ENCODE assay signal across 8 mouse cellular contexts in genomic region chr8:122711891-122712365, GRCm38 (mm10). TPM values are rescaled to one million over a fixed set of nuclear protein-coding genes. Genes with fewer than 3 reads are reported as not detected.
DNase-seq lines count a peak whose midpoint lies in the region; ATAC-seq and TF ChIP-seq lines count a peak whose summit lies in the region.

No protein-coding gene starts in this region.

- ATAC-seq in hindbrain, embryonic 15.5 days (ENCODE audit: low FRiP score, low read depth), result no peak
- ATAC-seq in hindbrain, embryonic 11.5 days (ENCODE audit: low FRiP score), result no peak
- peak; percentile 72 for ATAC-seq in heart, postnatal 0 days (ENCODE audit: insufficient read depth, low read depth)
- ATAC-seq in liver, embryonic 14.5 days (ENCODE audit: insufficient read depth), result peak; percentile 87

- no peaks in the 10 kb centered on the region for H3K27me3 ChIP-seq in hindbrain, embryonic 15.5 days
- 0 out of 2 replicates have a peak, but pooled peaks cover 2% of the 10 kb centered on the region for H3K27me3 ChIP-seq in hindbrain, embryonic 11.5 days (ENCODE audit: control insufficient read depth, insufficient read depth, low read length)
- no peaks in the 10 kb centered on the region; the same call in 1 of the 2 replicates for H3K27me3 ChIP-seq in heart, postnatal 0 days (ENCODE audit: control insufficient read depth, insufficient read depth, low read length)
- H3K27me3 ChIP-seq in liver, embryonic 14.5 days (ENCODE audit: control insufficient read depth, insufficient read depth, low read length), result peaks cover 4% of the 10 kb centered on the region; the same call in 1 of the 2 replicates
- H3K27me3 ChIP-seq in thymus, adult 2 months (ENCODE audit: control insufficient read depth, insufficient read depth, low read length), result no peaks in the 10 kb centered on the region
- no peaks in the 10 kb centered on the region for H3K27me3 ChIP-seq in cerebellum, adult 2 months (ENCODE audit: control insufficient read depth, insufficient read depth, low read length)

- H3K4me2 ChIP-seq in hindbrain, embryonic 15.5 days, result no peak overlapping the region
- H3K4me2 ChIP-seq in hindbrain, embryonic 11.5 days (replicated peaks; ENCODE audit: low read depth, low read length), result no peak overlapping the region
- H3K4me2 ChIP-seq in heart, postnatal 0 days (ENCODE audit: low read depth, low read length), result peak overlapping the region; percentile 15; the same call in 1 of the 2 replicates
- H3K4me2 ChIP-seq in liver, embryonic 14.5 days (ENCODE audit: low read depth), result peak overlapping the region; percentile 33

- 79% methylated on average over 11 of the region's 11 CpGs for WGBS in hindbrain, embryonic 15.5 days
- 83% methylated on average over 11 of the region's 11 CpGs for WGBS in hindbrain, embryonic 11.5 days
- WGBS in heart, postnatal 0 days, result 32% methylated on average over 11 of the region's 11 CpGs
- 7% methylated on average over 11 of the region's 11 CpGs for WGBS in liver, embryonic 14.5 days (ENCODE audit: insufficient replicate concordance)
- WGBS in thymus, adult 2 months, result 4% methylated on average over 11 of the region's 11 CpGs
- 77% methylated on average over 11 of the region's 11 CpGs for WGBS in cerebellum, adult 2 months

- no peak for TF ChIP-seq POLR2A in thymus, adult 2 months (IDR thresholded peaks at IDR 0.05; ENCODE audit: control insufficient read depth, extremely low read depth, insufficient read depth, low read length, poor library complexity)
- TF ChIP-seq POLR2A in cerebellum, adult 2 months (IDR thresholded peaks at IDR 0.05; ENCODE audit: borderline replicate concordance, insufficient read depth, low read length), result no peak

- no peak overlapping the region for H3K4me3 ChIP-seq in hindbrain, embryonic 15.5 days
- no peak overlapping the region for H3K4me3 ChIP-seq in hindbrain, embryonic 11.5 days (ENCODE audit: low read depth, low read length)
- no peak overlapping the region for H3K4me3 ChIP-seq in heart, postnatal 0 days (ENCODE audit: low read depth, low read length)
- H3K4me3 ChIP-seq in liver, embryonic 14.5 days (ENCODE audit: insufficient read depth in 1 of 2, low read depth in 2 of 2, low read length in 2 of 2), result no peak overlapping the region
- peak overlapping the region; percentile 11 for H3K4me3 ChIP-seq in thymus, adult 2 months (ENCODE audit: control insufficient read depth, insufficient read depth, low read length)
- no peak overlapping the region for H3K4me3 ChIP-seq in cerebellum, adult 2 months (replicated peaks; ENCODE audit: insufficient read depth, low read depth, low read length)

- TF ChIP-seq CTCF in heart, postnatal 0 days (IDR thresholded peaks at IDR 0.05; ENCODE audit: low read depth), result no peak
- TF ChIP-seq CTCF in liver, embryonic 14.5 days (IDR thresholded peaks at IDR 0.05; ENCODE audit: low read depth), result no peak
- no peak for TF ChIP-seq CTCF in thymus, adult 2 months (IDR thresholded peaks at IDR 0.05; ENCODE audit: borderline replicate concordance, control insufficient read depth, extremely low read depth, insufficient read depth, low read length, poor library complexity)
- TF ChIP-seq CTCF in cerebellum, adult 2 months (IDR thresholded peaks at IDR 0.05; ENCODE audit: borderline replicate concordance, insufficient read depth, low read depth, low read length), result no peak

- peak; percentile 81 for TF ChIP-seq EP300 in heart, postnatal 0 days (IDR thresholded peaks at IDR 0.05; ENCODE audit: low read depth)
- peak; percentile 68 for TF ChIP-seq EP300 in liver, embryonic 14.5 days (IDR thresholded peaks at IDR 0.05; ENCODE audit: low read depth)

- peaks cover 15% of the 10 kb centered on the region; the same call in 1 of the 2 replicates for H3K4me1 ChIP-seq in hindbrain, embryonic 15.5 days (replicated peaks)
- 0 out of 2 replicates have a peak, but pooled peaks cover 2% of the 10 kb centered on the region for H3K4me1 ChIP-seq in hindbrain, embryonic 11.5 days (replicated peaks; ENCODE audit: control insufficient read depth, insufficient read depth, low read length)
- H3K4me1 ChIP-seq in heart, postnatal 0 days (ENCODE audit: control insufficient read depth, insufficient read depth), result no peaks in the 10 kb centered on the region
- peaks cover 19 to 26% of the 10 kb centered on the region in 2 experiments for H3K4me1 ChIP-seq in liver, embryonic 14.5 days (replicated peaks; ENCODE audit: control insufficient read depth in 2 of 2, insufficient read depth in 2 of 2, low read length in 1 of 2)
- H3K4me1 ChIP-seq in thymus, adult 2 months (replicated peaks; ENCODE audit: control insufficient read depth, insufficient read depth, low read length), result peaks cover 90% of the 10 kb centered on the region
- peaks cover 15% of the 10 kb centered on the region for H3K4me1 ChIP-seq in cerebellum, adult 2 months (ENCODE audit: control insufficient read depth, insufficient read depth, low read length)

- H3K9ac ChIP-seq in hindbrain, embryonic 15.5 days, result no peak overlapping the region
- H3K9ac ChIP-seq in hindbrain, embryonic 11.5 days (ENCODE audit: low read depth, low read length), result no peak overlapping the region
- H3K9ac ChIP-seq in heart, postnatal 0 days (replicated peaks; ENCODE audit: low read depth, low read length), result no peak overlapping the region
- 0 out of 2 replicates have a peak overlapping the region, but pooled peaks have one; percentile 15 for H3K9ac ChIP-seq in liver, embryonic 14.5 days (replicated peaks)

- no peak for DNase-seq in hindbrain, embryonic 11.5 days (ENCODE audit: low spot score)
- peak; percentile 55 for DNase-seq in heart, postnatal 0 days (ENCODE audit: low spot score)
- DNase-seq in liver, embryonic 14.5 days (ENCODE audit: low read depth in 3 of 3, low spot score in 3 of 3), result peak in 2 of 3 experiments; percentile 54 to 58
- DNase-seq in thymus, adult 2 months, result peak; percentile 58
- no peak for DNase-seq in cerebellum, adult 2 months
- no peak for DNase-seq in cerebellum, adult 8-10 months
- no peak for DNase-seq in urinary bladder, adult 2 months (ENCODE audit: low spot score)

- H3K9me3 ChIP-seq in hindbrain, embryonic 15.5 days, result no peaks in the 10 kb centered on the region
- no peaks in the 10 kb centered on the region for H3K9me3 ChIP-seq in hindbrain, embryonic 11.5 days (ENCODE audit: control insufficient read depth, low read length)
- H3K9me3 ChIP-seq in heart, postnatal 0 days (replicated peaks; ENCODE audit: control insufficient read depth, low read length), result no peaks in the 10 kb centered on the region
- no peaks in the 10 kb centered on the region for H3K9me3 ChIP-seq in liver, embryonic 14.5 days (ENCODE audit: control insufficient read depth, low read length)

- H3K27ac ChIP-seq in hindbrain, embryonic 15.5 days (replicated peaks), result 0 out of 2 replicates have a peak overlapping the region, but pooled peaks have one; percentile 1
- H3K27ac ChIP-seq in hindbrain, embryonic 11.5 days (ENCODE audit: low read depth, low read length), result no peak overlapping the region
- peak overlapping the region; percentile 44 for H3K27ac ChIP-seq in heart, postnatal 0 days (ENCODE audit: low read depth)
- H3K27ac ChIP-seq in liver, embryonic 14.5 days, result peak overlapping the region; percentile 34
- peak overlapping the region; percentile 91 for H3K27ac ChIP-seq in thymus, adult 2 months (ENCODE audit: control insufficient read depth, insufficient read depth, low read length)
- no peak overlapping the region for H3K27ac ChIP-seq in cerebellum, adult 2 months (ENCODE audit: insufficient read depth, low read length)

- no peaks in the 10 kb centered on the region for H3K36me3 ChIP-seq in hindbrain, embryonic 15.5 days
- H3K36me3 ChIP-seq in hindbrain, embryonic 11.5 days (ENCODE audit: control insufficient read depth, insufficient read depth, low read length), result no peaks in the 10 kb centered on the region
- no peaks in the 10 kb centered on the region for H3K36me3 ChIP-seq in heart, postnatal 0 days (replicated peaks; ENCODE audit: control insufficient read depth, insufficient read depth, low read length)
- no peaks in the 10 kb centered on the region for H3K36me3 ChIP-seq in liver, embryonic 14.5 days (replicated peaks; ENCODE audit: control insufficient read depth, insufficient read depth, low read depth)
- no peaks in the 10 kb centered on the region for H3K36me3 ChIP-seq in thymus, adult 2 months (ENCODE audit: control insufficient read depth, insufficient read depth, low read length)

RNA-seq across cellular contexts. Expression of gene Cbfa2t3, which starts 13.0 kb away (rescaled TPM):
- 19.1 and 21.2 TPM in 2 replicates for polyA plus RNA-seq in hindbrain, embryonic 15.5 days (2015; fragmentation: Nextera tagmentation; extraction: Ambion mirVana)
- 7.3 and 8.9 TPM in 2 replicates for polyA plus RNA-seq in hindbrain, embryonic 11.5 days (2014; fragmentation: Nextera tagmentation; extraction: Ambion mirVana)
- total RNA-seq in heart, postnatal 0 days (2014; rRNA removed; ENCODE audit: low replicate concordance), result 1.1 and 3.6 TPM in 2 replicates
- polyA plus RNA-seq in heart, postnatal 0 days (2015; fragmentation: Nextera tagmentation; extraction: Ambion mirVana), result 4.3 and 4.4 TPM in 2 replicates
- 1.8 and 1.9 TPM in 2 replicates for polyA plus RNA-seq in liver, embryonic 14.5 days (2012; rRNA removed)
- 3.3 and 5.0 TPM in 2 replicates for polyA plus RNA-seq in liver, embryonic 14.5 days (2014; fragmentation: Nextera tagmentation; extraction: Ambion mirVana)
- 62.3 and 76.8 TPM in 2 replicates for polyA plus RNA-seq in thymus, adult 2 months (2012; rRNA removed)
- polyA plus RNA-seq in cerebellum, adult 2 months (2012; rRNA removed), result 17.7 and 21.6 TPM in 2 replicates
- 0.95 and 4.0 TPM in 2 replicates for polyA plus RNA-seq in urinary bladder, adult 2 months (2012; rRNA removed)

Comparison
In these comparisons a context has a peak if more than half of its experiments do, and no peak if none do; other contexts are left out.
1. H3K27ac ChIP-seq: peak in hindbrain, embryonic 15.5 days (single experiment), heart, postnatal 0 days (single experiment), liver, embryonic 14.5 days (single experiment) and thymus, adult 2 months (single experiment); none in hindbrain, embryonic 11.5 days (single experiment) and cerebellum, adult 2 months (single experiment).
2. ATAC-seq: peak in heart, postnatal 0 days (single experiment) and liver, embryonic 14.5 days (single experiment); none in hindbrain, embryonic 15.5 days (single experiment) and hindbrain, embryonic 11.5 days (single experiment).
3. H3K4me2 ChIP-seq: peak in heart, postnatal 0 days (single experiment) and liver, embryonic 14.5 days (single experiment); none in hindbrain, embryonic 15.5 days (single experiment) and hindbrain, embryonic 11.5 days (single experiment).
4. DNase-seq: peak in heart, postnatal 0 days (single experiment), liver, embryonic 14.5 days (2 of 3) and thymus, adult 2 months (single experiment); none in hindbrain, embryonic 11.5 days (single experiment), cerebellum, adult 2 months (0 of 2), cerebellum, adult 8-10 months (single experiment) and urinary bladder, adult 2 months (single experiment).